Mouse (Mus musculus): ENCODE results near the gene Hacl1.

Gene Hacl1

DNA sequence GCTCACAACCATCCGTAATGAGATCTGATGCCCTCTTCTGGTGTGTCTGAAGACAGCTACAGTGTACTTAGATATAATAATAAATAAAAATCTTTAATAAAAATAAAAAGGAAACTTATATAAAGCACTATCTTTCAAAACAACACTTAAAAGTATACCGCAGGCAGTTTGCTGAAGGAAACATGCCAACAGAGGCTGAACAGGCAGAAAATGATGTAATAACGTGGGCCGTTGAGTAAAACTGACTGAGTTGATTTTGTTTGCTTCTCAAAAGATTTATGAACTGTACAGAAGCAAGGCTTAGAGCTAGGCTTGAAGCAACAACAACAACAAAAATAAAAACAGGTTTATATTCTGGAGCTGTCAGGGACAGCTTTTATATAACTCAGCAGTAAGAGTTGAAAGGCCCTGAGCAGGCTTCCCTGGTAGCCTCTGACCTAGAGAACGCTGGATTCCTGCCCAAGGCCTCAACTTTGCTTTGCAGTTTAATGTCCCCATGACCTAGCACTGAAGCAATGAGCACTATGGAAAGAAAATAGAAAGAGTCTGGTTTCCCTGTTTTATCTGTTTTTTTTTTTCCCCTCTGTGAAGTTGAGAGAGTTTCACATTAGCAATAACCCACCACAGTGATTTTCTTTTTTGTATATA is 3.2 kb upstream of the Hacl1 start:
- in situ Hi-C loops (cut with MboI, MseI), result loop anchor here in 1 of 2 experiments (25.0 kb wide), 1 partner anchor 843 kb away; no protein-coding TSS in a partner anchor

DNA sequence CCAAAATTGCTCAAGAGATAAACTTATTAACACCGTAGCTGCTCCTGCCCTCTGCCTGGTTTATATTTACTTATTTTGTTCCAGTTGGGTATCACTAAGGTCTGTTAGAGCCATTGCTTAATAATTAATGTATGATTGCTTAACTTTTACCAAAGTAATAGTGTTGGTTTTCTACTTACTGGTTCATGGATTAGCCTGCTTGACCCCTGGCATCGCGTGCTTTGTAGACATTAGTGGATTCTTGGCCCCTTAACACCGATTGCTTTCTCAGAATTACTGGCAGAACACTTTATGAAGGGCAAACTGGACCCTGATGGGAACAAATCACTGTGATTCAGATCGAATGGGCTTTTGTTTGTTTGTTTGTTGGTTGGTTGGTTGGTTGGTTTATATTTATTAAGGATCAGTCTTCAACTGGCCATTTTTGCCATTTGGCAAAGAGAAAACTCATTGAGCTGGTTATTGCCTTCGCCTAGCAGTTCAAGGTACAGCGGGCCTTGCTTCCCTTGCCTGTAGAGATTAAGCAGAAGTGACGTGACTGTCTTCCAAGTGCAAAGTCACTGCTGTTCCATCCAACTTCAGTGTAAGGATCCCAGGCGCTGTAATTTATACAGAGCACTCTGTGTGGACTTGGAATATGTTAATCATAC is 545 bp upstream of the Hacl1 start:
- in situ Hi-C loops (cut with MboI, MseI), result loop anchor here in 1 of 2 experiments (25.0 kb wide), 1 partner anchor 846 kb away; no protein-coding TSS in a partner anchor

DNA sequence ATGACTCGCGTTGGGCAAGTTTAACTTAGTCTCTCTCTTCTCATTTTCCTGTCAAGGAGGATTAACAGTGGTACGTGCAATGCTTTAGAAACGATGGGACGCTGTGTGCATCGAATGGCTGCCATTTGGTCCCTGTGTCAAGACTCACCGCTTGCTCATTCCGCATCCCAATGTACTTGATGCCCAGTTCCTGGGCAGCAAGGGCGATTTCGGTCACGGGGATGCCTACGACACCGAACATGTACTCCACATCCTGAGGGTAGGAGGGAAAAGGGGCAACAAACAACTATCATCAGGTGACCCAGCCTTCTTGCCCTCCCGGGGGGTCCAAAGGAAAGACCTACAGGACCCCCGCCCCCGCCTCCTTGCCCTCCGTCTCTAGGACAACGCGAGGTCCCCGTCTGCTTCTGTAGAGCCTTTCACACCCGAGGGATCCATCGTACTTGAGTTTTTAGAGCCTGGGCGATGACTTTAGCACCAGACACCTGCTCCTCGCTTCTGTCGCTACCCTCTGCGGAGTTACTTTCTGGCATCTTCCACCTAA is 668 bp downstream of the Hacl1 start, which contains the start of gene Gm49387:
TSS of gene Gm49387 (minus strand) at position 533 of the 544 bp plus-strand sequence.
- in situ Hi-C loops (cut with MboI, MseI), result loop anchor here in 1 of 2 experiments (25.0 kb wide), 1 partner anchor 847 kb away; no protein-coding TSS in a partner anchor

DNA sequence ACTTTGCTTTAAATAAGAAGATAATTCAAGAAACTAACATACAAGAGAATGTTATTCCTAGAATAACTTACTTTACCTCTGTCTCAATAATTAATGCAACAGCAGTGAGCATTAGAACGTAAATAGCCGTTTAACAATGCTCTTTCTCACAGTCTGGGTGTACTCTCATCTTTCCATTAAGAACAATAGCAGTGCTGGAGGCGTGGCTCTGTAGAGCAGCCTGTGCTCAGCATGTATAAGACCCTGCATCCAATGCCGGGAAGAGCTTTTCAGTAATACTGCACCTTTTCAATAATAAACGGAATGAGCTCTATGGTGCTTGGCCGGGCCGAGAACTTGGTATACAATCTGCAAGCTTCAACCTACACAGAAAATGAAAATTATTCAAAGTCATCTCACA is 10.4 kb downstream of the Hacl1 start:
- in situ Hi-C loops (cut with MboI, MseI), result loop anchor here in 1 of 2 experiments (25.0 kb wide), 1 partner anchor 857 kb away; no protein-coding TSS in a partner anchor

DNA sequence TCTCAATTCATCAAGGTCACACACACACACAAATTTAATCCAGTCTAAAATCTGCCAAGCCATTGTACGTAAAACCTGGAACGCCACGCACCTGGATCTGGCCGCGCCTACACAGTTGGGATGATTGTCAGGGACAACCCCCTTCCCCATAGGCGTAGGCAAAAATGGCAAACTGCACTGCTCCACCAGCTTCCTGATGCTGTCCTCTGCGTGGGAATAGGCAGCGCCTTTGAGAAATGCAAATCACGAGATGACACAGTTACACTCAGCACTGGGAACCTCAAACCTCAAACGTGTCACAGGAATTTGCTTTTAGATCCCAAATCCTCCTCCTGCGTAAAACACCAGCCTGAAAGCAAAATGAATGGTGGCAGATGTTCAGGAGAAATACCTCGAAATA is 18.3 kb downstream of the Hacl1 start:
- in situ Hi-C loops (cut with MboI, MseI), result no loop called here

DNA sequence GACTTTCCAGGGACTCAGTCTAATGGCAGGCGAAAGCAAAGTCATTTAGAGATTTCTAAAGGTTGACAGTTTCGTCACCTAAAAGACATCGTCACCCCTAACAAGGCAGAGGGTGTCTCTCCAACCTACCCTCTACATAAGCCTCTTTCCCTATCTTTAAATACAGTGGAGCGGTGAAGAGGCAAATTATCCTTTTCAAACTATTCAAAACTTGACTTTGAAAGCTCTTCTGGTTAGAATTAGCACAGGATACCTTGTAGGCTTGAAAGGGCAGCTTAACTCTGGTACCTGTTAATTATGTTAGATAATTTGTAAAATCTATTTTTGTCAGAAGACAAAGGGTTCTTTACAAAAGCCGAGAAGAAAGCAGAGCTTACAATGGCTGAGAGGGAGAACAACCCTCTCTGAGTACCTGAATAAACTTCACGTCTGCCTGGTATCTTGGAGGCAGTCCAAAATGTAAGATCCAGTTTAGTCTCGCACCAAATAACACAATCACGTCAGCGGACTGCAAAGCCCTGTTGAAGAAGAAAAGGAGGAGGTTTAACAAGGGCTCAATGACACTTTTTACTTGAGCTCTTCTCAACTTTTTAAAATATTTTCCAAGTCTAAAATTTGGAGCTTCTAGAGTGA is 20.4 kb downstream of the Hacl1 start:
- in situ Hi-C loops (cut with MboI, MseI), result no loop called here

DNA sequence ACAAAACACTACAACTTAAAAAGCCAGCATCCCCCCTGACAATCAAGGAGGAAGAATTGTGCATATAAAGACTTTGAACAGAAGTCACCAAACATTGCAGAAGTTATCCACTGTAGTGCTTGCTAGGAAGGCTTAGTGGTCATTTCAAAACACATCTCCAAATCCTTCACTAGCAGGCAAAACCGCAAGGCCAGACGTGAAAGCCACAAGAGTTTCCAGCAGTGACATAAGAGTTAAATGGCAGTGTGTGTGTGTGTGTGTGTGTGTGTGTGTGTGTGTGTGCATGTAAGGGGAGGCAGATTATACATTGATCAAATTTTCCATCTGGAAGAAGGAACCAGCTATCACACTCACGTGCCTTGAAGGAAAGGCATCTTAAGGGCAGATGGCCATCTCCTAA is 23.1 kb downstream of the Hacl1 start:
- in situ Hi-C loops (cut with MboI, MseI), result no loop called here

DNA sequence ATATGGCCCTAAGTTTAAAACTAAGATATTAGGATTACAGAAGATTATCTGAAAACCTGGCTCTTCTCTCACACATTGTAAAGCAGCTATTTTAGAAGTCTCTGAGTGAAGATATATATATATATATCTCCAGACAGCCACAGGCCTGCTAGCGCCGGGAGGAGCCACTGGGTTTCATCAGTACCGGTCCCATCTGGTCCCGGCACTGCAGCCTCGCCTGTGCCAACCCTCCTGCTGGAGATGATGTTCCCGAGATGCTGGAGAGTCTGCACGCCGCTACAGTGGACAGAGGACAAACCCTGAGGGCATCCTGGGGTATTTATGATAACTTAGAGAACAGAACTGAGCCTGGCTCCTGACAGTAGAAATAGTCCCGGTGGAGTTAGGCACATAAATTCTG is 23.9 kb downstream of the Hacl1 start:
- in situ Hi-C loops (cut with MboI, MseI), result no loop called here

DNA sequence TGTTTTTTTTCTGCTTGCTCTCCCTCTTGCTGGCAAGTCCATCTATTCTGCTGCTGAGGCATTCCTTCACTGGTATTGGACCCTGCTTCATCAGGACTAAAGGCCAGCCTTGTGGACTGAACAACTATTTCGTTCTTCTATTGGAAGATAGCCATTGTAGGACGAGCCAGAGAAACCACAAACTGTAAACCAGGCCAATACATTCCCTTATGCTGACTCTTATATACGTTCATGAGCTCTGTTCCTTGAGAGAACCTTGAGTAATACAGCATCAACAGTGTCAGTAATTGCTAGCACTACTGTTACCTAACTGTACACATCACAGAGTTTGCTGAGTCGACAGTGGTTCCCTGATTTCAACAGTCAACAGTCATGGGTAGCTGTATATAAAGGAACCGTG is 27.4 kb downstream of the Hacl1 start:
- in situ Hi-C loops (cut with MboI, MseI), result no loop called here

DNA sequence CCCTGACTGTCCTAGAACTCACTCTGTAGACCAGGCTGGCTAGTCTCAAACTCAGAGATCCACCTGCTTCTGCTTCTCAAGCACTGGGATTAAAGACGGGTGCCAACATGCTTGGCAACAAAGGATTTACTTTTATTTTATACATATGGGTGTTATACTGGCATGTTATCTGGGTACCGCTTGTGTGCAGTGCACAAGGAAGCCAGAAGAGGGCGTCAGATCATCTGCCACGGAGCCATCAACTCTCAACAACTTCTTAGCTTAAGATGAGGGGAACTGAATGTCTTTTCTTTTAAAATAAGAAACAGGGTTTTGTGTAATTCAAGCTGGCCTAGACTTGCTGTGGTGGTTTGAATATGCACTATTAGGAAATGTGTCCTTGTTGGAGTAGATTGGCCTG is 29.1 kb downstream of the Hacl1 start:
- in situ Hi-C loops (cut with MboI, MseI), result no loop called here

DNA sequence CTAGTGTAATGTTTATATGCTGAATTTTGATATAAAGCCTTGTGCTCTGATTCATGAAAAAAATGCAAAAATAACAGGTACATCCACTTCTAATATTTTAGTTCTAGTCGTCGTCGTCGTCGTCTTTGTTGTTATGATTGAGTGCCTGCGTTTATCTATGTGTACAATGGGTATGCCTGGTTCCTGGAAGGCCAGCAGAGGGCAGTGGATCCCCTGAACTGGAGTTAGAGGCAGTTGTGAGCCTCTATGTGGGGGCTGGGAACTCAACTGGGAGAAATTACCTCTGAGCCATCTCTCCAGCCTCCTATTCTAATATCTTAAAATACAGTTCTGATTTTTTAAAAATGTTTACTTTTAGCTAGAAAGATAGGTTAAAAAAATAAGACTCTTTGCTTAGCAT is 35.6 kb downstream of the Hacl1 start:
- in situ Hi-C loops (cut with MboI, MseI), result loop anchor here in 1 of 2 experiments (10.0 kb wide), 1 partner anchor 851 kb away; no protein-coding TSS in a partner anchor

DNA sequence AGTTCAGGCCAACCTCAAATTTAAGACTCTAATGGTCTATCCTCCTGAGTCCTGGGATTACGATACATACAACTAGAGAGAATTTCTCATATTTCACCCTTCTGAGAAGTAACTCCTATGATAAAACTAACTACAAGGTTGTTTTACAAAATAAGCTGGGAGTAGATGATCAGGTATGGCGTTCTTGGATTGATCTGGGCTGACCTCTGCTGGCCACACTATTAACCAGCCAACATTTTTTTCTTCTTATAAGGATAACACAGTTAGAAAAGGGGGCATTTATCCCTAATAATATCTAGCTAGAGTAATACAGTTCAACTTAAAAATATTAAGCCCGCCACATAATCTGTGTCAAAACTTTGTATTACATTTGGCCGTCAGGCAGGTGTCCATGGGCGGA is 36.2 kb downstream of the Hacl1 start:
- in situ Hi-C loops (cut with MboI, MseI), result loop anchor here in 1 of 2 experiments (10.0 kb wide), 1 partner anchor 850 kb away; no protein-coding TSS in a partner anchor

DNA sequence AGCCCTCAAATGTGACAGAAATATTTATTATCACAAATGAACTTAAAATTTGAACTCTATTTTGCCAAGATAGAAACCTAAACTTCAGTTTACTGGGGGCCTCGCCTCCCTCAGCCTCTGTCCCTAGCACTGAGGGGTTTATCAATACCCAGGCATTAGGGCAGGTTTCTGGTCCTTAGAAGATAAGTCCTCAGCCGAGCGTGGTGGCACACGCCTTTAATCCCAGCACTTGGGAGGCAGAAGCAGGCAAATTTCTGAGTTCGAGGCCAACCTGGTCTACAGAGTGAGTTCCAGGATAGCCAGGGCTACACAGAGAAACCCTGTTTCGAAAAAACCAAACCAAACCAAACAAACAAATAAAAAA is 38.5 kb downstream of the Hacl1 start:
- in situ Hi-C loops (cut with MboI, MseI), result loop anchor here in 1 of 2 experiments (10.0 kb wide), 1 partner anchor 848 kb away; no protein-coding TSS in a partner anchor

DNA sequence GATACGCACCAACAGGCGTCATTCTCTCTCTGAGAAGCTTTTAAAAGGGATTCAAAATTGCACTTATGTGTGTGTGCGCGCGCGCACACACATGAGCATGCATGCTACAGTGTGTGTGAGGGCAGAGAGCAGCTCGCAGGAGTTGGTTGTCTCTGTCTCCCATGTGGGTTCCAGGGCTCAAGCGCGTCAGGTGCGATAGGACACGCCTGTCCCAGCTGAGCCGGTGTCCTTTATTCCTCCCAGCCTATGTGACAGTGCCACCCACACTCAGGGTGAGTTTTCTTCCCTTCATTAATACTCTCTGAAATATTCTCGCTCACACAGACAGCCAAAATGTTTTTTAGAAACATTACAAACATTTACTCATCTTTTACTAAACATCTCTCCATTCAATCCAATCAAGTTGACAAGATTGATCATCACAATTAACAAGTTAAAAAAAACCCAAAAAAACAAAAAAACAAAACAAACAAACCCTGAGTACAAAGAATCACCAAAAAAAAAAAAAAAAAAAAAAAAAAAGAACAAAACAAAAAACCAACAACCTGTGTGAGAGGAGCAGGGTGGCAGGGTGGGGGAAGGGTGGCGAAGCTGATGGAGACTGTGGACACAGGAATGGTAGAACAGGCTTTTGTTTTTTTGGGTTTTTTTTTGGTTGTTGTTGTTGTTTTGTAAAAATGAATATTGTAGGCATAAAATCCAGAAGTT is 39.0 kb downstream of the Hacl1 start:
- in situ Hi-C loops (cut with MboI, MseI), result loop anchor here in 1 of 2 experiments (10.0 kb wide), 1 partner anchor 847 kb away; no protein-coding TSS in a partner anchor

DNA sequence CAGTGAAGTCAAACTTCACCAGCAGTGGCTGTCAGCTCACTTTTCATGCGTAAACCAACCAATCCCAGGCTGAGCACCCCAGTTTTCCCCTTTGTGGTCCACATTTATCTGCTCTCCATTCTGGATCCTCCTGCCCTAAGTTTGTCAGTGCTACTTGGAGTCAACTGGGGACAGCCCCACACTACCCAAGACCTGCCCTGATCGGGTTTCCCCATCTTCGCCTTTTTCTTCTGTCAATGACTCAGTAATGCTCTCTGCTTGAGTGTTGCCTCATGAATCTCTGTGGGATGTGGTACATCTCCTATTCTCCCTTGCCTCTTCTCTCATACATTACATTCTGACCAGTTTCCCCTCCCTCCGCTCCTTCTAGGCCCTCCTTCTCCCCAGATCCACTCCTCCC is 43.6 kb downstream of the Hacl1 start:
- in situ Hi-C loops (cut with MboI, MseI), result no loop called here

DNA sequence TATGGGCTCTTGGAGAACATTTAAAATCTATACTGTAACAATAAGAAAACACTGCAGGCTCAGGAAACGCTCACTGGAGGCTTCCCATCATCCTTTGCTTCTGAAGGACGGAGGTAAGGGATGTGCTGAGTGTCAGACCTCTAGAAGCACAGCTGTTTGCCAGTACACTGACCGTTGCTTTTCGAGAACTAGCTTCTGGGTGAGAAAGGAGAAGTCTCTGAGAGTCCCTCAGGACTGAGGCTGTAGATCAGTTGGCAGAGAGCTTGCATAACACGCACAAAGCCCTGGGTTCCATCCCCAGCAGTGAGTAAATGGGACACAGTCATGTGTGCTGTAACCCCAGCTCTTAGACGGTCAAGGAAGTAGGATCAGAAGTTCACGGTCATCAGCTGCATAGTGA is 44.7 kb downstream of the Hacl1 start:
- in situ Hi-C loops (cut with MboI, MseI), result no loop called here

DNA sequence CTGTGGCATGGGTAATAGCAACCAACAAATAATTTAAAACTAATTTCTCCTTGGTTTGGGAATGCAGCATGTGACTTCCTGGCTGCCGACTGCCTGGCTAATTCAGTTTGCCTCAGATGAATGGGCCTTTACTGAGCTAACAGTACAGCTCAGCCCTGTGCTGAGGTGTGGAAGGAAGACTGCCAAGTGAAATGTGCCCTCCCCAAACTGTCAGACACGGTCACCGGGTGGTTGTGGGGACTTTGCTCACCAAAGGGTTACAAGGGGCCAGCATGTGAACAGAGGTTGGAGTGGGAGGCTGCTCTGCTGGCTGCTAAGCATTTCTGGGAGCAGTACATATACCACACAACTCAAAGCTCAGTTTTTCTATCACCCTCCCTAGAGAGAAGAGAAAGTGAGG is 46.4 kb downstream of the Hacl1 start:
- in situ Hi-C loops (cut with MboI, MseI), result loop anchor here in 1 of 2 experiments (5.0 kb wide), 1 partner anchor 33 kb away; no protein-coding TSS in a partner anchor

DNA sequence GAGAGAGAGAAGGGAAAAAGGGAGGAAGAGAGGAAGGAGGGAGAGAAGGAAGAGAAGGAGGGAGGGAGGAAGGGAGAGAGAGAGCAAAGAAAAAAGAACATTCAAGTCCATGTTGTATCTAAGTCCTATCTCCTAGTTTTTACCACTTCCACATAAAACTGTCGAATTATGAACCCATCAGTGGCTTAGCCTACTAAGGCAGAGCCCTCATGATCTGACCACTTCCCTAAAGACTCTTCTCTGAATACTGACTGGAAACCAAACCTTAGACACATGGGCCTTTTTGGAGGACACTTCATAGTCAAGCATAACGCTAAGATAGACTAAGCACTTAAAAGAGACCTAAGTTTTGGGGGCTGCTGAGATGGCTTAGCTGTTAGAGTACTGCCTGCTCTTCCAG is 48.0 kb downstream of the Hacl1 start:
- in situ Hi-C loops (cut with MboI, MseI), result loop anchor here in 1 of 2 experiments (5.0 kb wide), 1 partner anchor 34 kb away; no protein-coding TSS in a partner anchor

DNA sequence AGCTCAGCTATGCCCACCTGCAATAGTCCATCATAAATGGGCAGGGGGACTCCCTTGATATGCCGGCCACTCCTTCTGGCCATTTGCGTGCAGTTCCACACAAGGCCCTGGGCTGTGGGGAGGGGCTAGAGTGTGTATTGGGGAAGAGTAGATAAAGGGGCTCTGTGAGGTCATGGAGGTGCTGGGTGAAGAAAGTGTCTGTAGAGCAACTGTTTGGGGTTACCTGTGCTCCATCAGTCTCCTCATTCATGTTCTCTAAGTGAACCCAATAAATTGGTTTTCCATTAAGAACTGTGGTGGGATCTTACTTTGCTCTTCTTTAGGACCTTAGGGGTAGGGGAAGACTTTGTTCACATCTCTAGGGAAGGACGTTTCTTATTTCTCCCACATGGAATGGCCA is 49.8 kb downstream of the Hacl1 start, which contains the start of gene Colq:
TSS of gene Colq (minus strand) at position 101 of the 400 bp plus-strand sequence.
- in situ Hi-C loops (cut with MboI, MseI), result loop anchor here in 1 of 2 experiments (5.0 kb wide), 1 partner anchor 36 kb away; no protein-coding TSS in a partner anchor

DNA sequence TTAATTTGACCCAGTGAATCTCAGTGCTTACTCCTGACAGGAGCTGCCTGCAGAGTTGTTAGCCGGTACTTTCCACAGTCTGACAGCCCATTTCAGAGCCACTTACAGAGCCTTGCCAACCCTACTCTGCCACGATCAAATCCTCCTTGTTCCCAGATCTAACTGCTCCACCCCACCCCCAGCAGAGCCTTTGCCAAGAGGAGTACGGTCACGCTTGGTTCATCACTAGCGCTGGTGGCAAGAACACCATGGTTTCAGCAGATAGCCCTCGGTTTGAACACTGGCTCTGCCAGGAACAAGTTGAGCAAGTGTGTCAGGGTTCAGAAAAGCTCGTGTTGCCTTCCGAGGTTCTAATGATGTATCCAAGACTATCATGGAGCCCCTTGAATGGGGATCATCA is 54.6 kb downstream of the Hacl1 start:
- in situ Hi-C loops (cut with MboI, MseI), result no loop called here

DNA sequence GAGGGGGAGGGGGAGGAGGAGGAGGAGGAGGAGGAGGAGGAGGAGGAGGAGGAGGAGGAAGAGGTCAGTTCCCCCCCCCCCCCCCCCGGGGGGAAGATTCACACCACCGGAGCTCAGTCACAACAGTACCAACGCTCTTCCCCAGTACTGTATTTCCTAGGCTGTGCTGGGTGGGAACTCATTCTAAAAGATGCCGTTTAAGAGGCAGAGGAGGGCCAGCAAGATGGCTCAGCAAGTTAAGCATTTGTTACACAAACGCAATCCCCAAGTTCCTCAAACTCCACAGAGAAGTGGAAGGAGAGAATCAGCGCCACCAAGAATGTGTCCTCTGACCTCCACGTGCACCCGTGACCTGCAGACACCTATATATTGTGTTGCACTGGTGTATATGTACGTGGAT is 58.0 kb downstream of the Hacl1 start:
- in situ Hi-C loops (cut with MboI, MseI), result no loop called here
